Mouse (Mus musculus) liver, embryonic 14.5 days (tissue): ENCODE measurements around the gene Brca2.

Source experiments
- CTCF ChIP-seq: IDR thresholded peaks from 2 replicates; pipeline ENCODE4 v1.5.1; 2016; ENCODE audit warnings: antibody characterized with exemption, low read depth, control low read depth
- EP300 ChIP-seq: IDR thresholded peaks from 2 replicates; pipeline ENCODE4 v1.6.1; 2016; ENCODE audit warnings: antibody characterized with exemption, low read depth

- TF ChIP-seq CTCF, result peak; percentile 27; the same call in 1 of the 2 replicates
- no peak for TF ChIP-seq EP300
Observed at GRCm38 (mm10) chr5:150584337-150584729, 61.9 kb downstream of the Brca2 start.
